Mouse (Mus musculus) heart, embryonic 16.5 days (tissue): ENCODE measurements around the gene Ctbp2. TPM values are rescaled to one million over a fixed set of nuclear protein-coding genes. Genes with fewer than 3 reads are reported as not detected.

Experiments used
- ATAC-seq: fragments of 200-750 bp; cut with Nextera tagmentation; replicated peaks from 2 replicates; pipeline ENCODE4 v1.8.0; 2017; ENCODE audit warnings: moderate number of reproducible peaks; ENCODE audit not compliant: insufficient read depth, low FRiP score; ENCODE audit errors: extremely low read depth
- H3K27ac ChIP-seq: fragments of 300-500 bp; sonication (generic); 2 replicates; pipeline ENCODE4 v1.5.1; 2014; ENCODE audit warnings: mild to moderate bottlenecking, low read length, control low read depth, moderate library complexity
- H3K27me3 ChIP-seq: fragments of 300-500 bp; sonication (generic); 2 replicates; pipeline ENCODE4 v1.6.1; 2014; ENCODE audit warnings: low read length, mixed read lengths; ENCODE audit not compliant: control insufficient read depth, insufficient read depth
- H3K36me3 ChIP-seq: fragments of 300-500 bp; sonication (generic); 2 replicates; pipeline ENCODE4 v1.6.1; 2014; ENCODE audit not compliant: control insufficient read depth, insufficient read depth
- H3K4me1 ChIP-seq: fragments of 300-500 bp; sonication (generic); 2 replicates; pipeline ENCODE4 v1.6.1; 2014; ENCODE audit warnings: low read length, mixed read lengths; ENCODE audit not compliant: control insufficient read depth, insufficient read depth
- H3K4me2 ChIP-seq: fragments of 300-500 bp; sonication (generic); 2 replicates; pipeline ENCODE4 v1.6.1; 2014; ENCODE audit warnings: low read depth, mild to moderate bottlenecking, control low read depth, low read length
- H3K4me3 ChIP-seq: fragments of 300-500 bp; sonication (generic); 2 replicates; pipeline ENCODE4 v1.5.1; 2014; ENCODE audit warnings: mild to moderate bottlenecking, control low read depth, low read length
- H3K9ac ChIP-seq: fragments of 300-500 bp; sonication (generic); 2 replicates; pipeline ENCODE4 v1.6.1; 2014; ENCODE audit warnings: low read length, control low read depth
- H3K9me3 ChIP-seq: fragments of 300-500 bp; sonication (generic); replicated peaks from 2 replicates; pipeline ENCODE4 v1.6.1; 2016; ENCODE audit warnings: low read length; ENCODE audit not compliant: control insufficient read depth
- WGBS: fragments of 180-500 bp; shearing (Covaris S2); extraction: QIAGEN DNeasy Blood & Tissue Kit; methylation state at CpG from one replicate; pipeline ENCODE4 v1.1.7; 2014; 5-methylcytosine and 5-hydroxymethylcytosine counted together
- polyA plus RNA-seq: library from polyadenylated mRNA; unstranded; fragments of >200 nt; fragmentation: Nextera tagmentation; extraction: Ambion mirVana; gene quantifications from 2 replicates; pipeline ENCODE4 v1.2.1, GENCODE M21; 2015

Ctbp2 gene
- polyA plus RNA-seq, 1 experiment from 2014 or later = 44.6 TPM

- Histone ChIP-seq H3K4me1 (no peaks in the 10 kb centered on the region), H3K36me3 (no peaks in the 10 kb centered on the region), H3K9me3 (no peaks in the 10 kb centered on the region), H3K4me2 (no peak overlapping the region), H3K27me3 (no peaks in the 10 kb centered on the region), H3K4me3 (no peak overlapping the region), H3K9ac (no peak overlapping the region), H3K27ac (no peak overlapping the region)
- no peak for ATAC-seq
- WGBS = 82% methylated on average over 12 of the region's 12 CpGs
These were observed 31.5 kb upstream of the Ctbp2 start for GRCm38 (mm10) chr7:133155621-133156020.

- Histone ChIP-seq H3K27me3 (no peaks in the 10 kb centered on the region), H3K9ac (no peak overlapping the region), H3K9me3 (no peaks in the 10 kb centered on the region), H3K27ac (no peak overlapping the region), H3K36me3 (no peaks in the 10 kb centered on the region), H3K4me2 (no peak overlapping the region), H3K4me3 (no peak overlapping the region), H3K4me1 (no peaks in the 10 kb centered on the region)
- no peak for ATAC-seq
- WGBS = 74% methylated on average over 6 of the region's 6 CpGs
These were observed 30.7 kb upstream of the Ctbp2 start for GRCm38 (mm10) chr7:133154846-133155245.

GRCm38 (mm10) chr7:133139689-133140336, 15.7 kb upstream of the Ctbp2 start:
- no peaks in the 10 kb centered on the region for H3K27me3 ChIP-seq
- no peak overlapping the region for H3K9ac ChIP-seq
- H3K4me2 ChIP-seq = no peak overlapping the region
- H3K4me3 ChIP-seq = no peak overlapping the region
- no peak for ATAC-seq
- no peaks in the 10 kb centered on the region for H3K36me3 ChIP-seq
- H3K9me3 ChIP-seq = no peaks in the 10 kb centered on the region
- H3K4me1 ChIP-seq = no peaks in the 10 kb centered on the region
- WGBS = 77% methylated on average over 8 of the region's 8 CpGs
- no peak overlapping the region for H3K27ac ChIP-seq

- H3K9ac ChIP-seq = no peak overlapping the region
- H3K4me1 ChIP-seq = no peaks in the 10 kb centered on the region
- H3K4me2 ChIP-seq = no peak overlapping the region
- no peak overlapping the region for H3K4me3 ChIP-seq
- no peak for ATAC-seq
- peaks cover 6% of the 10 kb centered on the region for H3K9me3 ChIP-seq
- H3K36me3 ChIP-seq = no peaks in the 10 kb centered on the region
- 71% methylated on average over 5 of the region's 5 CpGs for WGBS
- no peak overlapping the region for H3K27ac ChIP-seq
- no peaks in the 10 kb centered on the region for H3K27me3 ChIP-seq
These were observed 9.4 kb upstream of the Ctbp2 start for GRCm38 (mm10) chr7:133133552-133133951.

GRCm38 (mm10) chr7:133132702-133133101, 8.5 kb upstream of the Ctbp2 start:
- no peaks in the 10 kb centered on the region for H3K36me3 ChIP-seq
- ATAC-seq = no peak
- no peak overlapping the region for H3K27ac ChIP-seq
- H3K4me3 ChIP-seq = no peak overlapping the region
- peaks cover 8% of the 10 kb centered on the region for H3K9me3 ChIP-seq
- H3K9ac ChIP-seq = no peak overlapping the region
- no peaks in the 10 kb centered on the region for H3K4me1 ChIP-seq
- H3K27me3 ChIP-seq = no peaks in the 10 kb centered on the region
- WGBS = 87% methylated on average over 5 of the region's 5 CpGs
- H3K4me2 ChIP-seq = no peak overlapping the region

GRCm38 (mm10) chr7:133124701-133125485, 739 bp upstream of the Ctbp2 start:
- Histone ChIP-seq H3K9me3 (peaks cover 8% of the 10 kb centered on the region), H3K36me3 (no peaks in the 10 kb centered on the region), H3K27ac (peak overlapping the region; percentile 99), H3K27me3 (no peaks in the 10 kb centered on the region), H3K4me1 (peaks cover 21% of the 10 kb centered on the region), H3K4me2 (peak overlapping the region; percentile 96), H3K4me3 (peak overlapping the region; percentile 94), H3K9ac (peak overlapping the region; percentile 98)
- no peak for ATAC-seq
- WGBS = 10% methylated on average over 34 of the region's 34 CpGs

- Histone ChIP-seq H3K36me3 (no peaks in the 10 kb centered on the region), H3K4me2 (peak within 1 kb of the TSS; percentile 96), H3K4me1 (peaks cover 29% of the 10 kb centered on the region), H3K4me3 (peak within 1 kb of the TSS; percentile 94), H3K27ac (peak within 1 kb of the TSS; percentile 99), H3K27me3 (no peaks in the 10 kb centered on the region), H3K9ac (peak within 1 kb of the TSS; percentile 98), H3K9me3 (peaks cover under 1% of the 10 kb centered on the region)
- peak; percentile 70 for ATAC-seq
- 1% methylated on average over 31 of the region's 53 CpGs for WGBS
These were observed 733 bp downstream of the Ctbp2 start, which contains the start of gene Fgfr2 for GRCm38 (mm10) chr7:133123244-133123998. Gene Fgfr2, minus strand, starts transcription at chr7:133123350.

- peak overlapping the region; percentile 96 for H3K4me2 ChIP-seq
- no peaks in the 10 kb centered on the region for H3K9me3 ChIP-seq
- H3K27ac ChIP-seq = peak overlapping the region; percentile 99
- peak overlapping the region; percentile 98 for H3K9ac ChIP-seq
- peak; percentile 3; the same call in 1 of the 2 replicates for ATAC-seq
- H3K27me3 ChIP-seq = no peaks in the 10 kb centered on the region
- 0% methylated on average over 65 of the region's 102 CpGs for WGBS
- peak overlapping the region; percentile 94 for H3K4me3 ChIP-seq
- H3K36me3 ChIP-seq = no peaks in the 10 kb centered on the region
- peaks cover 35% of the 10 kb centered on the region for H3K4me1 ChIP-seq
These were observed 1.5 kb downstream of the Ctbp2 start for GRCm38 (mm10) chr7:133122379-133123243.
